Comparison of ENCODE assay signal across 31 mouse cellular contexts in genomic region chr5:38425569-38425968, GRCm38 (mm10).
DNase-seq lines count a peak whose midpoint lies in the region; ATAC-seq lines count a peak whose summit lies in the region.
"Had no signal": no experiment of that assay in that cellular context is flagged by ENCODE, and none has a peak within 500 bp of the region (broad histone marks: within the 10 kb centered on the region; RNA-seq: fewer than 3 reads in every experiment).

No protein-coding gene starts in this region.

- H3K27me3 ChIP-seq in heart, embryonic 12.5 days (replicated peaks): no peaks in the 10 kb centered on the region
- H3K27me3 ChIP-seq in liver, embryonic 13.5 days: no peaks in the 10 kb centered on the region
- H3K27me3 ChIP-seq: embryonic facial prominence, embryonic 13.5 days; hindbrain, embryonic 15.5 days; limb, embryonic 15.5 days; lung, embryonic 15.5 days; midbrain, embryonic 15.5 days; Patski; stomach, embryonic 15.5 days had no signal

- H3K9ac ChIP-seq in heart, embryonic 12.5 days: no peak overlapping the region
- H3K9ac ChIP-seq in liver, embryonic 13.5 days: no peak overlapping the region
- H3K9ac ChIP-seq: embryonic facial prominence, embryonic 13.5 days; hindbrain, embryonic 15.5 days; limb, embryonic 15.5 days; lung, embryonic 15.5 days; midbrain, embryonic 15.5 days; stomach, embryonic 15.5 days had no signal

- peaks cover 10% of the 10 kb centered on the region; the same call in 1 of the 2 replicates for H3K9me3 ChIP-seq in heart, embryonic 12.5 days (replicated peaks)
- H3K9me3 ChIP-seq in liver, embryonic 13.5 days (replicated peaks): no peaks in the 10 kb centered on the region
- H3K9me3 ChIP-seq: embryonic facial prominence, embryonic 13.5 days; forebrain, embryonic 10.5 days; G1E; hindbrain, embryonic 10.5 days; hindbrain, embryonic 15.5 days; limb, embryonic 10.5 days; limb, embryonic 15.5 days; lung, embryonic 15.5 days; midbrain, embryonic 10.5 days; midbrain, embryonic 15.5 days; stomach, embryonic 15.5 days had no signal

- intact Hi-C loops in heart, postnatal 25 days (cut with DNase I): no loop called here

- no peak overlapping the region for H3K4me3 ChIP-seq in heart, embryonic 12.5 days
- H3K4me3 ChIP-seq in liver, embryonic 13.5 days (replicated peaks): no peak overlapping the region
- H3K4me3 ChIP-seq: embryonic facial prominence, embryonic 13.5 days; forebrain, embryonic 10.5 days; gastrocnemius, adult 2 months; heart, adult 2 months; hindbrain, embryonic 10.5 days; hindbrain, embryonic 15.5 days; limb, embryonic 10.5 days; limb, embryonic 15.5 days; lung, embryonic 15.5 days; midbrain, embryonic 10.5 days; midbrain, embryonic 15.5 days; stomach, embryonic 15.5 days had no signal

- peaks cover 5% of the 10 kb centered on the region; the same call in 1 of the 2 replicates for H3K4me1 ChIP-seq in heart, embryonic 12.5 days (replicated peaks)
- peaks cover 34% of the 10 kb centered on the region for H3K4me1 ChIP-seq in liver, embryonic 13.5 days (replicated peaks)
- H3K4me1 ChIP-seq: embryonic facial prominence, embryonic 13.5 days; hindbrain, embryonic 15.5 days; limb, embryonic 10.5 days; limb, embryonic 15.5 days; lung, embryonic 15.5 days; stomach, embryonic 15.5 days had no signal

- WGBS in heart, embryonic 12.5 days: 54% methylated on average over 6 of the region's 6 CpGs
- 56% methylated on average over 6 of the region's 6 CpGs for WGBS in liver, embryonic 13.5 days (ENCODE audit: insufficient replicate concordance)

- no peaks in the 10 kb centered on the region for H3K36me3 ChIP-seq in heart, embryonic 12.5 days
- H3K36me3 ChIP-seq in liver, embryonic 13.5 days: no peaks in the 10 kb centered on the region
- H3K36me3 ChIP-seq: embryonic facial prominence, embryonic 13.5 days; forebrain, embryonic 10.5 days; G1E; hindbrain, embryonic 10.5 days; hindbrain, embryonic 15.5 days; limb, embryonic 10.5 days; limb, embryonic 15.5 days; lung, embryonic 15.5 days; midbrain, embryonic 10.5 days; midbrain, embryonic 15.5 days; stomach, embryonic 15.5 days had no signal

- no peak overlapping the region for H3K4me2 ChIP-seq in heart, embryonic 12.5 days
- H3K4me2 ChIP-seq in liver, embryonic 13.5 days: peak overlapping the region; percentile 23; the same call in 1 of the 2 replicates
- H3K4me2 ChIP-seq: embryonic facial prominence, embryonic 13.5 days; hindbrain, embryonic 15.5 days; limb, embryonic 15.5 days; lung, embryonic 15.5 days; midbrain, embryonic 15.5 days; stomach, embryonic 15.5 days had no signal

- ATAC-seq in heart, embryonic 12.5 days (ENCODE audit: insufficient number of reproducible peaks, low FRiP score): peak; percentile 91
- peak; percentile 96 for ATAC-seq in liver, embryonic 13.5 days (ENCODE audit: low read depth)
- ATAC-seq: forebrain, embryonic 16.5 days; inflammation-experienced regulatory T-cells, adult 6 months; midbrain, embryonic 15.5 days; Patski had no signal

- DNase-seq in embryo, embryonic 11.5 days (ENCODE audit: low read depth, low spot score): peak; percentile 3
- DNase-seq in embryo, embryonic 11 days: no peak
- DNase-seq in heart, postnatal 25 days (ENCODE audit: low spot score): no peak
- DNase-seq in liver, embryonic 13.5 days: peak; percentile 44
- peak; percentile 30 for DNase-seq in yolk sac, embryonic 10.5 days (ENCODE audit: low spot score)
- DNase-seq in layer of hippocampus, adult 9-10 months (ENCODE audit: low spot score): no peak
- DNase-seq in adrenal gland, postnatal 14 days: no peak
- DNase-seq: adrenal gland, postnatal 25 days; cerebellum, adult 9-10 months; gastrocnemius, adult 2 months; gastrocnemius, postnatal 36 days; heart, adult 2 months; kidney, adult 18-20 months; kidney, postnatal 4 days; layer of hippocampus, adult 9-11 months; right cerebral cortex, postnatal 25 days had no signal

- peak overlapping the region; percentile 60; the same call in 1 of the 2 replicates for H3K27ac ChIP-seq in heart, embryonic 12.5 days (ENCODE audit: poor library complexity, severe bottlenecking)
- H3K27ac ChIP-seq in liver, embryonic 13.5 days: peak overlapping the region; percentile 78
- H3K27ac ChIP-seq: embryonic facial prominence, embryonic 13.5 days; forebrain, embryonic 10.5 days; gastrocnemius, adult 2 months; heart, adult 2 months; hindbrain, embryonic 10.5 days; hindbrain, embryonic 15.5 days; limb, embryonic 10.5 days; limb, embryonic 15.5 days; lung, embryonic 15.5 days; midbrain, embryonic 10.5 days; midbrain, embryonic 15.5 days; stomach, embryonic 15.5 days had no signal

Comparison
In these comparisons a context has a peak if more than half of its experiments do, and no peak if none do; other contexts are left out.
1. DNase-seq: peak in embryo, embryonic 11.5 days (single experiment), liver, embryonic 13.5 days (single experiment) and yolk sac, embryonic 10.5 days (single experiment); none in embryo, embryonic 11 days (single experiment), heart, postnatal 25 days (single experiment), layer of hippocampus, adult 9-10 months (single experiment) and adrenal gland, postnatal 14 days (single experiment).